Mouse (Mus musculus) heart, adult 18-20 months (tissue): ENCODE data around the gene Smap1. TPM values are rescaled to one million over a fixed set of nuclear protein-coding genes. Genes with fewer than 3 reads are reported as not detected.

Experiments
- DNase-seq, 2 experiments: peaks; one replicate each; pipeline ENCODE4 v3.0.0; 2021 to 2022; ENCODE audit warnings: mixed read lengths in 1 of 2
- total RNA-seq, 2 experiments: library from RNA; stranded (reverse); gene quantifications; 2 replicates each; pipeline ENCODE4 v1.2.3; 2021

The Smap1 gene
- total RNA-seq, 2 experiments from 2014 or later, result 16.5 to 20.3 TPM

GRCm38 (mm10) chr1:23920275-23920674, 1.8 kb downstream of the Smap1 start:
- DNase-seq, result no peak

GRCm38 (mm10) chr1:23919086-23919485, 3.0 kb downstream of the Smap1 start:
- peak in 1 of 2 experiments; percentile 15 for DNase-seq

GRCm38 (mm10) chr1:23915483-23915882, 6.6 kb downstream of the Smap1 start:
- no peak for DNase-seq

GRCm38 (mm10) chr1:23912988-23913387, 9.1 kb downstream of the Smap1 start:
- no peak for DNase-seq

- DNase-seq, result no peak
These were observed 16.0 kb downstream of the Smap1 start for GRCm38 (mm10) chr1:23906082-23906481.

- DNase-seq, result no peak
These were observed 18.8 kb downstream of the Smap1 start for GRCm38 (mm10) chr1:23903340-23903739.

- DNase-seq, result no peak
These were observed 19.4 kb downstream of the Smap1 start for GRCm38 (mm10) chr1:23902736-23903135.

GRCm38 (mm10) chr1:23899647-23900020, 22.5 kb downstream of the Smap1 start:
- no peak for DNase-seq

GRCm38 (mm10) chr1:23899020-23899646, 23.0 kb downstream of the Smap1 start:
- no peak for DNase-seq

GRCm38 (mm10) chr1:23892072-23892471, 30.0 kb downstream of the Smap1 start:
- DNase-seq, result no peak

GRCm38 (mm10) chr1:23884914-23885313, 37.2 kb downstream of the Smap1 start:
- no peak for DNase-seq

- no peak for DNase-seq
These were observed 37.9 kb downstream of the Smap1 start for GRCm38 (mm10) chr1:23884087-23884668.

- DNase-seq, result no peak
These were observed 39.4 kb downstream of the Smap1 start for GRCm38 (mm10) chr1:23882681-23883080.

- DNase-seq, result no peak
These were observed 49.9 kb downstream of the Smap1 start for GRCm38 (mm10) chr1:23872194-23872593.

GRCm38 (mm10) chr1:23867350-23867862, 54.7 kb downstream of the Smap1 start:
- peak; percentile 4 to 13 for DNase-seq

GRCm38 (mm10) chr1:23865566-23865965, 56.6 kb downstream of the Smap1 start:
- DNase-seq, result no peak

- DNase-seq, result no peak
These were observed 61.2 kb downstream of the Smap1 start for GRCm38 (mm10) chr1:23860944-23861343.

- no peak for DNase-seq
These were observed 66.5 kb downstream of the Smap1 start for GRCm38 (mm10) chr1:23855623-23856022.

- no peak for DNase-seq
These were observed 76.0 kb downstream of the Smap1 start for GRCm38 (mm10) chr1:23846044-23846680.

- no peak for DNase-seq
These were observed 77.1 kb downstream of the Smap1 start for GRCm38 (mm10) chr1:23845007-23845406.

GRCm38 (mm10) chr1:23843790-23844189, 78.3 kb downstream of the Smap1 start:
- DNase-seq, result peak in 1 of 2 experiments; percentile 39

- DNase-seq, result no peak
These were observed 79.5 kb downstream of the Smap1 start for GRCm38 (mm10) chr1:23842629-23843028.

GRCm38 (mm10) chr1:23840924-23841323, 81.2 kb downstream of the Smap1 start:
- no peak for DNase-seq

- DNase-seq, result no peak
These were observed 85.5 kb downstream of the Smap1 start for GRCm38 (mm10) chr1:23836630-23837029.
